28 mouse cellular contexts compared by ENCODE assay signal in the genomic region with DNA sequence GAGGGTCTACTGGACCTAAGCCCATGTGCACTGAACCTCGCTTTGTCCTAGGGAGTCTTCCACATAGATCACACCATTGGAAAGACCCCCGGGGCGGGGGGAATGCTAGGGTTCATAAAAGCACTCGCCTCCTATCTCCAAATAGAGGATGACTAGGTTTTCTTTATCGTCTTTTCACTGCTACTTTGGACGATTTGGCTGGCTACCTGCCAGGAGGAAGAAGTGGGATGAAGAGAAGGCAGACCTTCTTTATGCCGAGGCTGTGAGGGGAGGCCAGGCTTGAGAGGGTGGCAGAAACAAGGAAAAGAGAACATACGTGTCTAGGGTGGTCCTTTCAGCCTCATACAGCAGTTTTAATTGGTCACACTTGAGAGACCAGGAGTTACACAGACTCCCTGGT.
"Had no signal": no experiment of that assay in that cellular context is flagged by ENCODE, and none has a peak within 500 bp of the region (broad histone marks: within the 10 kb centered on the region; RNA-seq: fewer than 3 reads in every experiment).

No protein-coding gene starts in this region.

- H3K9me3 ChIP-seq: limb, embryonic 10.5 days; limb, embryonic 12.5 days; limb, embryonic 13.5 days; limb, embryonic 15.5 days; liver, embryonic 12.5 days; liver, embryonic 13.5 days; liver, embryonic 15.5 days; lung, embryonic 15.5 days; megakaryocyte, embryonic 14.5 days; midbrain, embryonic 10.5 days; midbrain, embryonic 12.5 days; midbrain, embryonic 13.5 days; midbrain, embryonic 15.5 days; neural tube, embryonic 12.5 days had no signal

- H3K9ac ChIP-seq: limb, embryonic 12.5 days; limb, embryonic 13.5 days; limb, embryonic 15.5 days; liver, embryonic 12.5 days; liver, embryonic 13.5 days; liver, embryonic 14.5 days; liver, embryonic 15.5 days; liver, postnatal 0 days; lung, embryonic 14.5 days; lung, embryonic 15.5 days; midbrain, embryonic 12.5 days; midbrain, embryonic 13.5 days; midbrain, embryonic 15.5 days; neural tube, embryonic 12.5 days had no signal

- DNase-seq: left cerebral cortex, postnatal 4 days; liver; liver, embryonic 13.5 days; liver, postnatal 0 days; lung, adult 18-20 months; lung, adult 2 months; lung, embryonic 14.5 days; lung, postnatal 10 days; lung, postnatal 14 days; lung, postnatal 36 days; lung, postnatal 4 days; midbrain, embryonic 14.5 days had no signal

- H3K27me3 ChIP-seq: liver, embryonic 13.5 days; lung, embryonic 15.5 days; midbrain, embryonic 13.5 days; midbrain, embryonic 15.5 days; neural tube, embryonic 12.5 days had no signal

- H3K4me1 ChIP-seq: limb, embryonic 13.5 days; midbrain, embryonic 12.5 days; midbrain, embryonic 13.5 days; neural tube, embryonic 12.5 days had no signal

- H3K4me3 ChIP-seq: limb, embryonic 10.5 days; limb, embryonic 12.5 days; limb, embryonic 13.5 days; limb, embryonic 15.5 days; liver, embryonic 12.5 days; liver, embryonic 13.5 days; liver, embryonic 15.5 days; lung, embryonic 15.5 days; megakaryocyte, embryonic 14.5 days; midbrain, embryonic 10.5 days; midbrain, embryonic 12.5 days; midbrain, embryonic 13.5 days; midbrain, embryonic 15.5 days; myocyte; neural tube, embryonic 12.5 days had no signal

- H3K36me3 ChIP-seq: limb, embryonic 10.5 days; limb, embryonic 12.5 days; limb, embryonic 13.5 days; limb, embryonic 15.5 days; liver, embryonic 12.5 days; liver, embryonic 13.5 days; liver, embryonic 15.5 days; lung, embryonic 15.5 days; midbrain, embryonic 10.5 days; midbrain, embryonic 12.5 days; midbrain, embryonic 13.5 days; midbrain, embryonic 15.5 days; neural tube, embryonic 12.5 days had no signal

- H3K27ac ChIP-seq: limb, embryonic 10.5 days; limb, embryonic 12.5 days; limb, embryonic 13.5 days; limb, embryonic 15.5 days; liver, embryonic 12.5 days; liver, embryonic 13.5 days; liver, embryonic 14.5 days; liver, embryonic 15.5 days; lung, embryonic 15.5 days; macrophage; midbrain, embryonic 10.5 days; midbrain, embryonic 12.5 days; midbrain, embryonic 13.5 days; midbrain, embryonic 15.5 days; neural tube, embryonic 12.5 days had no signal
